Mouse (Mus musculus) adrenal gland, postnatal 10 days (tissue): ENCODE measurements around the gene Galnt10. TPM values are rescaled to one million over a fixed set of nuclear protein-coding genes. Genes with fewer than 3 reads are reported as not detected.
A peak's percentile ranks its signal among the peaks of the same experiment; 100 is the strongest.

ENCODE experiments used
- DNase-seq: peaks from one replicate; pipeline ENCODE4 v3.0.0; 2021; ENCODE audit warnings: mixed read lengths
- total RNA-seq, 2 experiments: library from RNA; stranded (reverse); gene quantifications; 2 replicates each; pipeline ENCODE4 v1.2.3; 2021

Gene Galnt10
- total RNA-seq, 2 experiments from 2014 or later = 31.7 to 33.5 TPM

GRCm38 (mm10) chr11:57725926-57726325, 80.7 kb downstream of the Galnt10 start:
- no peak for DNase-seq

GRCm38 (mm10) chr11:57727303-57727969, 82.2 kb downstream of the Galnt10 start:
- no peak for DNase-seq

DNA sequence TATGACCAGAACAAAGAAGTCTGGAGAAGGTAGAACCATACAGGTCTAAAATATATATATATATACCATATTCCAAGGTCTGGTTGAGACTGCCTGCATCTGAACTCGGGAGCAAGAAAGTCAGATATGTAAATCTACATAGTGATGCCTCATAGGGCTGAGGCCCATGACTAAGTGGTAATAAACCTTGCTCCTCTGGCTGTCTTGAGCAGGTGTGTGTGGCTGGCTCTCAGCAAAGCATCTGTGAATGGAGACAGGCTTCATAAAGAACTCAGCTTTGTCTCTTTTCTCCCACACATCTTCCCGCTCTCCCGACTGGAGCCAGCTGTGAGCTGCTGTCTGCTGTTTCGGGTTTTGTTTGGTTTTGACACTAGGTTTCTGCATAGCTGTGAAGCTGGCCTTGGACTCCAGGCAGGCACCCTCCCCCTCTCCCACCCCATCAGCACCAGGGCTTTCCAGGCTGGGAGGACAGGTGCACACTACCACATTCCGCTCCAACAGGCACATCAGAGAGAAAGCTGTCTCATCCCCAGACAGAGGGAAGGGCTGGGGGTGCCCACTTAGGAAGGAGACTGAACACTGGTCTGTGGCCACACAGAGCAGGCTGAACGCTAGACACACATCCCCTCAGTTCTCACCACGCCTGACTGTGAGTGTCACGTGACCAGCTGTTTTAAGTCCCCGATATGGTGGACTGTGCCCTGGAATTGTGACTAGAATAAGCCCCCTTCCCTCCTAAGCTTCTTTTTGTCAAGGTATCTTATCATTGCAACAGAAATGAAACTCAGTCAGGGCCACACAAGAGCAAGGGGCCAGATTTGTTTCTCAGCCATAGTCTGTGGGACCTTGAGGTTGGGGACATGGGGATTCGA, 87.4 kb downstream of the Galnt10 start:
- DNase-seq = no peak

DNA sequence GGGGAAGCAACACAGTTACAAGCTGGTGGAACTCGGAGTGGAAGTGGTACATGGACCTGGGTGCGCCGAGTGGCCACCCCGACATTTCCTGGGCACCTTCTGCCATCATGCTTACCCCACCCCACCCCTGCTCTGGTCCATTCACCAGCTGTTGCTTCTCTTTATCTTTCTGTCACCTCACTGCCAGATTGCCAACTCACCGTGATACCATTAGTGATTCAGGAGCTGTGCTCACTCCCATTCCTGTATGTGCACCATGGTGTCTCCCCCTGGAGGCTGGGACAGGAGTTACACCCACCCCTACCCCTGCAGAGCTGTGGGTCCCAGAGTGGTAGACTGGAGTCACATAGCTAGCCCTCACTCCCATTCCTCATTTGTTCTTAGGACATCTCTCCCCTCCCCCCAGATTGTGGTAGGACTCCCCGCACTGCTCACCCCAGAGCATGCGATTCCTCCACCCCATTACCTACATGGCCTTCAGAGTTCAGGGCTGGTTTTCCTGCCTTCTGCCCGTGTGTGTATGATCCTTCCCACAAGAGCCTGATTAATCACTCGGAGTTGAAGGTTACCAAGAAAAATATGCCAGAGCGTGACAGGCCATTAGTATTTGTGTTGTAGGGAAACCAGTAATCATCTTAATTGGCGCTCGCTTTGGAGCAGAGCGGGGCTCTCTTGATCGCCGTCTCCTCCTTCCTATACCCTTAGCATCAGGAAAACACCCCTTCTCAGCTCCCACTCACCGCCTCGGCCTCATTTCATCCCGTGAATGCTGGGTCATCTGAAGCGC, 102.2 kb downstream of the Galnt10 start:
- peak; percentile 54 for DNase-seq

DNA sequence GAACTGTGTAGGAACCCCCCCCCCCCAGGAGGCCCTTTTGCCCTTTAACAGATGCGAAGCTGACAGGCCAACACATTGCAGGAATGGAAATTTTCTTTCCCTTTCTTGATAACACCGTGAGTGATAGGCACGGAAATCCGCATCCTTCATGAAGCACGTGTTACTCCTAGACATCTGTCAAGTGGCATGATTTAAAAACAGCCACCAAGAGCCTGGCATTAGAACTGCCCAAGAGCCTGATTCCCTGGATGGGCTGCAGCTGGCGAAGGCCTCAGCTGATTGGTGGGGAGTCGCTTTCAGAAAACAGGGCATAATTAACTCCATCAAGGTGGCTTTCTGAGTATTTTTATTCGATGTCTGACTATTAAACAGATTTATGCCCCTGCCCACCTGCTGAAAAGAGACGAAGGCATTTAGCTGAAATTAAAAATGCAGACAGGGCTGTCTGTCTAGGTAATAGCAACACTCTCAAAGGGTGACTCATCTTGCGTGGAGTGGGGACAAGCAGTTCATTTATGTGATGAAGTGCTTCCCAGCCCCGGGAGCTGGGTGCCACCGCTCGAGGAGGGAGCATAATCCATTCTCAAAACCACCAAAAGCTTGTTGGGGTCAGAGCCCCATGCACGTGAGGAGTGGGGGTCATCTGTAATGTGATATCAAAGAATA, 108.4 kb downstream of the Galnt10 start:
- no peak for DNase-seq

DNA sequence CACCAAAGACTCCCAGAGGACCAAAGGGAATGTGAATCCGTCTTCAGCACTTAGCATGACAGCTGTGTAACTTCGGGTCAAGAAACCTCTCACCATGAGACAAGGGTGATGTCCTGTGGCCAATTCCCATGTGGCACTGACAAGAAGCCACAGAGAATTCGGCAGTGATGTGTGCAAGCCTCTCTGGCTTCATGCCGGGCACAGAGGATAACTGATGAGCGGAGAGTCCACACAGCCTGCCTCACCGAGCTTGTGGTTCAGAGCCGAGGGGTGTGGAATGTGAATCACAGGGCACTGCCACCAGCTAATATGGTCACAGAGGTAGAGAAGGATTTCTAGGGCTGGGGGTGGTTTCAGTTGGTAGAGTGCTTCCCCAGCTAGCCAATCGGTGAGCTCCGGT, 113.4 kb downstream of the Galnt10 start:
- DNase-seq = no peak

GRCm38 (mm10) chr11:57760509-57761058, 115.3 kb downstream of the Galnt10 start:
- no peak for DNase-seq

DNA sequence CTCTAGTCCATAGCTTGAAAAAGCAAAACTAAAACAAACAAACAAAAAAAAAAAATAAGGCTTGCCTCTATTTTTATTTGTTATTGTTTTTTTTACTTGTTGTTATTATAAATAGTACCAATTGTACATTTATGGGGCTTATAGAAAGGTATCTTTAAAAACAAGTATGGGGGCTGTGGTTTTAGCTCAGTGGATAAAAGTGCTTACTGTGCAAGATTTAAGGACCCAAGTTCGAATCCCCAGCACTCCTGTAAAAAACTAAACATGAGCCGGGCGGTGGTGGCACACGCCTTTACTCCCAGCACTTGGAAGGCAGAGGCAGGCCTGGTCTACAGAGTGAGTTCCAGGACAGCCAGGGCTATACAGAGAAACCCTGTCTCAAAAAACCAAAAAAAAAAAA, 116.1 kb downstream of the Galnt10 start:
- no peak for DNase-seq

DNA sequence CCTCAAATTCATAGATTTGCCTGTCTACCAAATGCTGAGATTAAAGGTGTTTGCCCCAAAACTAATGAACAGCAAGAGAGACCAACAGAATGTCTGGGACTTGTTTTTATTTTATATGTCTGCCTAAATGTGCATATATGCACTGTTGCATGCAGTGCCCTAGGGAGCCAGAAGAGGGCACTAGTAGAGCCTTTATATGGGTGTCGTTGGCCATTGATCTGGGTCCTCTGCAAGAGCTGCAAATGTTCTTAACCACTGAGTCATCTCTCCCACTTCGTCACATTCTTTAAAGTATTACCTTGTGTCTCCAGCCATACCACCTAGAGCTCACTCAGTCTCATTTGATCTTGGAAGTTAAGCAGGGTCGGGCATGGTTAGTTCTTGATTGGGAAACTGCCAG, 118.9 kb downstream of the Galnt10 start:
- no peak for DNase-seq

DNA sequence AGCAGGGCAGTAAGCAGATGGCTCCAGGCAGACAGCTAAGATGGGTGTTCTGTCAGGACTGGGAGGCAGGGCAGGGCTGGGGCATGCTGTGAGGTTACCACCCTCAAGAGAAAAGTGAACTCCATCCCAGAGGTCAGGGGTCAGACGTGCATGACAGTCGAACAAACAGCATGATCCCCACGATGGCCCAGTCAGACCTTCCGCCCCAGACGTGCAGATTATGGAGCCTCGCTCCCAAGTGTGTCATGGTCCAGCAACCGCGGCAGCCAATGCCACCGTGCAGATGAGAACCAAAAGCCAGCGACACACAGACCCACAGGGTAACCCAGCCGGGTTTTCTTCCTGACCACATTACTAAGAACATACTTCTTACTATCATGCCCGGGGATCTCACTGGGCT, 121.4 kb downstream of the Galnt10 start:
- DNase-seq = no peak

DNA sequence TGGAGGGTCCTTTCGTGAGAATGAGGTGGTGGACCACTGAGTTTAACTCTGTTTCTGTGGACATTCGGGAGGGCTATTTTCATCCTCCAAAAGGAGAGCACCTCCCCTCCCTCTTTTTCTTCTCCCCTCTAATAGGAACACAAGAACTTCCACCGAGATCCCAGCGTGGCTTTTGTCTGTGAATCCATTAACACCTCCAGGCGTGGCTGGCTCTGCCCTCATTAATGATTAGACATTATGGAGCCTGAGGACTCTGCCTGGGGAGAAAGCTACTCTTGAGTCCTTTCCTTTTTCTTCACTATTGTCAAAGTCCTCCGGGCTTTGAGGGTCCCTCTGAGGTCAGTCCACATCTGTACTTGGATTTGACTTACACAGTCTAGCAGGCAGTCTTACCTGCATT, 121.9 kb downstream of the Galnt10 start:
- no peak for DNase-seq

DNA sequence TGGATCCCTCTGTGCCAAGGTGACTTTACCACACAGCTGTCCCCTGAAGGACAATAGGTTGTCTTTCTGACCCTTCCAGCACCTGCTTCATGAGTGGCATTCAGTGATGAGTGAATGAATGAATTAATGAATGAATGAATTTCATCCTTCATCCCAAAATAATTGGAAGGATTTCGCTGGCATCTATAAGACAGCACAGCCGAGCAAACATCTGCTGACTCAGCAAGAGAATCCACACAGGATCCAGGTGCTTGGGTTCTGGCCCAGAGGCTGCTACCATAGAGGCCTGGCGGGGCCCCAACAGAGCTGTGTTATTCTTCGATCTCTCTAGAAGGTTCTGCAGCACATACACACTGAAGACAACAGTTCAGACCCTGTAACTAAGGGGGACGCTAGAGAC, 125.5 kb downstream of the Galnt10 start:
- no peak for DNase-seq

- DNase-seq = no peak
Measured at GRCm38 (mm10) chr11:57771676-57772075, 126.4 kb downstream of the Galnt10 start.

- no peak for DNase-seq
Measured at GRCm38 (mm10) chr11:57773479-57773878, 128.2 kb downstream of the Galnt10 start.

DNA sequence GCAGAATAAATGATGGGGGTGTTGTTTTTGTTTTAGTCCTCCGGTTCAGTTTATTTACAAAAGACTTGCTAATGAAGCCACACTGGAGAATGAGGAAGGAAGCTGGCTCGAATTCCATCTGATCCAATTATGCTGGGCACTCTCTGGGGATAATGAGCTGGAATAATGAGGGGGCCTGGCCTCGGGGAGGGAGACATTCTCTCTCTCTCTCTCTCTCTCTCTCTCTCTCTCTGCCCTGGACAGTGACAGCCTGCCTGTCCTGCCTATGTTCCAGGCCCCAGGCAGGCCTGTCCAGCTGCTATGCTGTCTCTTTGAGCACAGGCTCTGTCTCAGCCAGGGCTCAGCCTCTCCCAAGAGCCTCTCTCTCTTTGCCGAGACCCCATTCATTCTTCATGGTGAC, 128.7 kb downstream of the Galnt10 start:
- DNase-seq = no peak

DNA sequence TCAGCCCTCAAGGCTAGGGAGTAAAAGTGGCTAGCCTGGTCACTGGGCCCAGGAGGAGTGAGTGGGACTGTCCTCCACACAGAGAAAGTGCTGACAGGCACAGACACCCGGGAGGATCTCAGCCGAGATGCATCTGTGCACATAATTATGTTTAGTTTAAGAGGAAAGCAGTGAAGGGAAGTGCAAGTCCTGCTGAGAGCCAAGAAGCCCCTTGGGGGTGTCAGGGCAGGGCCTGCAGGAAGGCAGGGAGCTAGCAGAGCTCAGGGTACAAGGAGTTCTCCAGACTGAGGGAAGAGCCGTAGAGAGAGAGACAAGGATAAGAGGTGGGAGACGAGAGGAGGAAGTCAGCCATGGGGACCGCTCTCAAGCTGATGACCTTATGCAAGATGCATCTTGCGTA, 130.6 kb downstream of the Galnt10 start:
- DNase-seq = no peak

DNA sequence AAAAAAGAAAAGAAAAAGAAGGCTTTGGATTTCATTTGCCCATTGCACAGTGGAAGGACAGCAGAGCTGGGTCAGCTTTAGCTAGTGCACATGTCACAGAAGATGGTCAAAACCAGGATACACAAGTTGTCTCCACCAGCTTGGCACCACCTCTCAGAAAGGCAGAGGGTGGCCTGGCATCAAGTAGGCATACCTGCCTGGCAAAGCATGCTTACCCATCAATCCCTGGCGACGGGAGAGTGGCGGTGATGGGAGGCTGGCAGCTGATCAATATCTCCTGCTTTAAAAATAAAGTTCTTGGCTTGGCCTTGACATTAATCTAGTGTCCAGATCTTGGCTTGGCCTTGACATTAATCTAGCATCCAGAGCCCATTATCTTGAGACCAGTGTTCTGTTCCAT, 131.3 kb downstream of the Galnt10 start:
- no peak for DNase-seq

DNA sequence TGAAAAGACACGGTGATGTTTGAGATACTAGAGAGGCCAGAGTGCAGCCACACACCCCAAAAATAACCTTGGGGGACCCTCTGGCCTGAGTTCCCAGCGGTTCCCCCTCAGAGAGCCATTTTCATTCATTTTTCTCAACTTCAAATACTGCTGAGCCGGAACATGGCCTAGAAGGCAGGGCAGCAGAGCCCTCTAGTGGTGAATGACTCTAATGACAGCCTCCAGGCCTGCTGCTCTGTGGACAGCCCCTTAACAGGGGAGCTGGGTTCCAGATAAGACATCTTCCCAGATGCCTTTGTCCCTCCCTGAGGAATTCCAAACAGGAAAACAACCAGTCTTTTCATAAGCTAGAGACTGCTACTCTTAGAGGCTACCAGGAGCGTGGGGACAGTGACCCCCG, 133.1 kb downstream of the Galnt10 start:
- peak; percentile 59 for DNase-seq

DNA sequence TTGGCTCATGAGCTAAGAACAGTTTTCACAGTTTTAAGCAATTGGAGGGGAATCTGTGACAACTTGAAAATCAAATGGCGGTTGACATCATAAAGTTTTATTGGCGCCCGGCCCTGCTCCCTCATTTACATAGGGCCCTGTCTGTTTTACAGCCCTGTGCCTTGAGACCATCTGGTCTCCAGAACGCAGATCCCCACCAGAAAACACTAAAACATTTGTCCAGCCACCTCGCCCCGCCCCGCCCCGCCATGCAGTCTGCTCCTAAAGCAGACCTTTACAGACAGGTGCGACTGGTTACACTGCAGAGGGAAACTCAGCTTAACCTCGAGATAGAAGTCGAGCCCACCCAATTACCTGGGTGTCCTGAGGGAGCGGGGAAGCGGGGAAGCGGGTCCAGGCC, 134.6 kb downstream of the Galnt10 start:
- no peak for DNase-seq

- peak; percentile 47 for DNase-seq
Measured at GRCm38 (mm10) chr11:57786616-57787418, 141.6 kb downstream of the Galnt10 start.

- DNase-seq = peak; percentile 65
Measured at GRCm38 (mm10) chr11:57787913-57788312, 142.7 kb downstream of the Galnt10 start.
